Mouse (Mus musculus): ENCODE measurements around the gene Ywhag. TPM values are rescaled to one million over a fixed set of nuclear protein-coding genes. Genes with fewer than 3 reads are reported as not detected.

Ywhag gene
- polyA plus RNA-seq, 1 experiment from 2014 or later = 66.8 TPM

DNA sequence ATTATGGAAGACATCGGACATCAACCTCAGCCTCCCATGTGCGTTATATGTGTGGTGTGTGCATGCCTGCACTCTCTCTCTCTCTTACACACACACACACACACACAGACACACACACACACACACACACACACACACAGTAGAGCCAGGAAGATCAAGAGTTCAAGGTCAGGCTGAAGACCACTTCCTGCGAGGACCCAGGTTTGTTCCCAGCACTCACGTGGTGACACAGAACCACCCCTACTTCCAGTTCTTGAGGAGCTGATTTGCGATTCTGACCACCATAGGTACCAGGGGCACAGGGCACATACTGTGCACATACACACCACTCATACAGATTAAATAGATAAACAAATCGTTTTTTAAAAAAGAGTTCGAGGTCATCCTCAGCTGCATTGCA, 37.5 kb upstream of the Ywhag start:
- ATAC-seq = no peak
- 71% methylated on average over 7 of the region's 7 CpGs for WGBS (ENCODE audit: insufficient replicate concordance)
- Histone ChIP-seq H3K4me2 (ENCODE audit: low read depth, low read length) (no peak overlapping the region), H3K9ac (replicated peaks) (no peak overlapping the region), H3K4me3 (ENCODE audit: low read depth, low read length) (no peak overlapping the region), H3K27me3 (ENCODE audit: insufficient read depth, low read length) (no peaks in the 10 kb centered on the region), H3K9me3 (ENCODE audit: low read length) (no peaks in the 10 kb centered on the region), H3K4me1 (ENCODE audit: insufficient read depth) (no peaks in the 10 kb centered on the region), H3K27ac (ENCODE audit: low read depth) (no peak overlapping the region), H3K36me3 (replicated peaks; ENCODE audit: insufficient read depth, low read length) (no peaks in the 10 kb centered on the region)
- no peak for DNase-seq
- TF ChIP-seq EP300 (IDR thresholded peaks at IDR 0.05; ENCODE audit: low read depth) (no peak), CTCF (IDR thresholded peaks at IDR 0.05; ENCODE audit: low read depth) (no peak)

DNA sequence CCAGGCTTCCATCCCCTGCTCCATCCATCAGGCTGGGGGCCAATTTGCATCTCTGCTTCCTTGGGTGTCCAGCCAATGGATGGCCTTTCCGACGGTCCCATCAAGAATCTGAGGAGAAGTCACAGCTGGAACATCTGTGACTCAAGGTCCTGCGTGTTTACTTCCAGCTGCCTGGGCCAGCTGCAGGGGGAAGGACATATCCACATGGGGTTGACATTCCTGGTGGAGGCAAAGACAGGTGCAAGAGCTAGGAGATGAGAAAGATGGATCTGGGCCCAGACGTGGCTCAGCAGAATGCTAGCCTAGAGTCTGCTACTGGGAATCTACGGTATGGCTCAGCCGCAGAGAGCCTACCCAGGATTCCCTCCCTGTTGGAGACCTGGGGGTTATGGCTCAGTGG, 35.8 kb upstream of the Ywhag start:
- Histone ChIP-seq H3K9ac (replicated peaks) (no peak overlapping the region), H3K4me3 (ENCODE audit: low read depth, low read length) (no peak overlapping the region), H3K9me3 (ENCODE audit: low read length) (no peaks in the 10 kb centered on the region), H3K27ac (ENCODE audit: low read depth) (no peak overlapping the region), H3K4me1 (ENCODE audit: insufficient read depth) (peaks cover 4% of the 10 kb centered on the region; the same call in 1 of the 2 replicates), H3K27me3 (ENCODE audit: insufficient read depth, low read length) (no peaks in the 10 kb centered on the region), H3K36me3 (replicated peaks; ENCODE audit: insufficient read depth, low read length) (no peaks in the 10 kb centered on the region), H3K4me2 (ENCODE audit: low read depth, low read length) (no peak overlapping the region)
- TF ChIP-seq CTCF (IDR thresholded peaks at IDR 0.05; ENCODE audit: low read depth) (no peak), EP300 (IDR thresholded peaks at IDR 0.05; ENCODE audit: low read depth) (no peak)
- WGBS (ENCODE audit: insufficient replicate concordance) = 79% methylated on average over 6 of the region's 6 CpGs
- DNase-seq (no peak), ATAC-seq (no peak)

DNA sequence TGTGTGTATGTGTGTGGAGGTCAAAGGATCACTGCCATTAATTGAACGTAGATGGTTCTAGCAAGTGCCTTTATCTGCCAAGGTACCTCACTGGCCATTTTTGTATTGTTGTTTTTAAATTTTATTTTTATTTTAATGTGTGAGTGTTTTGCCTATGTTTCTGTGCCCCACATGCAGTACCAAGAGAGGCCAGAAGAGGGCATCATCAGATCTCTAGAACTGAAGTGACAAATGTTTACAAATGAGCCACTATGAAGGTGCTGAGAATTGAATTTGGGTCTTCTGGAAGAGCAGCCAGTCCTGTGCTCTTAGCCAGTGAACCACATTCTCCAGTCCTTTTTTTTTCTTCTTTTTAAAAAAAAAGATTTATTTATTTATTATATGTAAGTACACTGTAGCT, 34.4 kb upstream of the Ywhag start:
- Histone ChIP-seq H3K36me3 (replicated peaks; ENCODE audit: insufficient read depth, low read length) (no peaks in the 10 kb centered on the region), H3K9me3 (ENCODE audit: low read length) (no peaks in the 10 kb centered on the region), H3K27me3 (ENCODE audit: insufficient read depth, low read length) (no peaks in the 10 kb centered on the region), H3K27ac (ENCODE audit: low read depth) (no peak overlapping the region), H3K9ac (replicated peaks) (no peak overlapping the region), H3K4me3 (ENCODE audit: low read depth, low read length) (no peak overlapping the region), H3K4me2 (ENCODE audit: low read depth, low read length) (no peak overlapping the region), H3K4me1 (ENCODE audit: insufficient read depth) (peaks cover 4% of the 10 kb centered on the region; the same call in 1 of the 2 replicates)
- ATAC-seq = no peak
- TF ChIP-seq CTCF (IDR thresholded peaks at IDR 0.05; ENCODE audit: low read depth) = peak; percentile 81
- TF ChIP-seq EP300 (IDR thresholded peaks at IDR 0.05; ENCODE audit: low read depth) = no peak
- DNase-seq = peak; percentile 74
- WGBS (ENCODE audit: insufficient replicate concordance) = 59% methylated on average over 1 of the region's 1 CpGs

DNA sequence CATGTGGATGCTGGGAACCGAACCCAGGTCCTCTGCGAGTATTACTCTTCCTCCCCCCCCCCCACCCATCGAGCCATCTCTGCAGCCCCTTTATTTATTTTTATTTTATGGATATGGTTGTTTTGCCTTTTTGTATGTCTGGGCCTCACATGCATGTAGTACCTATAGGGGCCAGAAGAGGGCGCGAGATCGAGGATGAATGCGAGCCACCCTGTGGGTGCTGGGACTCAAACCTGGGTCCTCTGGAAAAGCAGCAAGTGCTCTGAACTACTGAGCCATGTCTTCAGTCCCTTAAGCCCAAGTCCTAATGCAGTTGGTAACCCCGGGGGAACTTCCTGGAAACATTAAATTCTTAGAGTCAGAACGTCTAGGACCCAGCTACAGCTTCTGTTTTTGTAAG, 32.5 kb upstream of the Ywhag start:
- Histone ChIP-seq H3K4me2 (ENCODE audit: low read depth, low read length) (no peak overlapping the region), H3K36me3 (replicated peaks; ENCODE audit: insufficient read depth, low read length) (no peaks in the 10 kb centered on the region), H3K27me3 (ENCODE audit: insufficient read depth, low read length) (no peaks in the 10 kb centered on the region), H3K4me1 (ENCODE audit: insufficient read depth) (peaks cover 13% of the 10 kb centered on the region), H3K4me3 (ENCODE audit: low read depth, low read length) (no peak overlapping the region), H3K9me3 (ENCODE audit: low read length) (no peaks in the 10 kb centered on the region), H3K9ac (replicated peaks) (no peak overlapping the region), H3K27ac (ENCODE audit: low read depth) (no peak overlapping the region)
- DNase-seq (peak; percentile 53), ATAC-seq (no peak)
- TF ChIP-seq CTCF (IDR thresholded peaks at IDR 0.05; ENCODE audit: low read depth) (peak; percentile 66), EP300 (IDR thresholded peaks at IDR 0.05; ENCODE audit: low read depth) (no peak)
- WGBS (ENCODE audit: insufficient replicate concordance) = 51% methylated on average over 9 of the region's 9 CpGs

DNA sequence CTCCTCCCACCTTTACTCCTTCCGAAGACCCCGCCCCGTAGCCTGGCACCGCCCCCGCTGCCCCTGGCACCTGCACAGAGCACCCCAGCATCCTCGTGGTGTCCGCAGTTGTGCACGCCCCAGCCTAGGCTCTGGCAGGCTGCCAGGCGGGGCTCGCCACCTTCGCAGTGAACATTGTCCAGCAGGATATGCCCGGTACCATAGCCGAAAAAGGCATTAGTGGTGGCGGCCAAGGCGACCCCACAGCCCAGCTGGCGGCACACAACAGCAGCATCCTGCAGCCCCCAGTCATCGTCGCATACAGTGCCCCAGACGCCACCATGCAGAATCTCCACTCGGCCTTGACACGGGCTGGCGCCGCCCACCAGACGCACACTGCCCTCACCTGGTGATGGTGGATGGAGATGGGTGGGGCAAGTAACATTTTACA, 31.1 kb upstream of the Ywhag start:
- TF ChIP-seq CTCF (IDR thresholded peaks at IDR 0.05; ENCODE audit: low read depth) (peak; percentile 35; the same call in 1 of the 2 replicates), EP300 (IDR thresholded peaks at IDR 0.05; ENCODE audit: low read depth) (no peak)
- ATAC-seq = no peak
- Histone ChIP-seq H3K9me3 (ENCODE audit: low read length) (no peaks in the 10 kb centered on the region), H3K4me2 (ENCODE audit: low read depth, low read length) (peak overlapping the region; percentile 22; the same call in 1 of the 2 replicates), H3K4me1 (ENCODE audit: insufficient read depth) (peaks cover 26% of the 10 kb centered on the region), H3K27me3 (ENCODE audit: insufficient read depth, low read length) (no peaks in the 10 kb centered on the region), H3K36me3 (replicated peaks; ENCODE audit: insufficient read depth, low read length) (no peaks in the 10 kb centered on the region), H3K27ac (ENCODE audit: low read depth) (no peak overlapping the region), H3K9ac (replicated peaks) (no peak overlapping the region), H3K4me3 (ENCODE audit: low read depth, low read length) (no peak overlapping the region)
- 18% methylated on average over 24 of the region's 24 CpGs for WGBS (ENCODE audit: insufficient replicate concordance)
- peak; percentile 54 for DNase-seq

DNA sequence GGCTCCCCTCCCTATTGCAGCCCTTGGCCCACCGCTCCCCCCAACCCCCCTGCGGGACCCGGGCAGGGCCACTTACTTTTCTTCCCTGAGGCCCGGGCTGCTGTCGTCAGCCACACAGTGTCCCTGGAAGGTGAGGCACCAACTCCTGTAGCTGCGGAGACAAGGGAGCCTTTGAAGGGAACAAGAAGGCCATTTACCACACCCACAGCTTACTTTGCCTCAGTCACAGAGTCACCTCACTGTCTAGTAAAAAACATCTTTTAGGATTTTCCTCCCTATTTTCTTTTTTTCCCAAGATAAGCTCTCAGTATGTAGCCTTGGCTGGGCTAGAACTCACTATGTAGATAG, 28.8 kb upstream of the Ywhag start:
- H3K27me3 ChIP-seq (ENCODE audit: insufficient read depth, low read length) = no peaks in the 10 kb centered on the region
- ATAC-seq (no peak), DNase-seq (no peak)
- H3K4me3 ChIP-seq (ENCODE audit: low read depth, low read length) = peak overlapping the region; percentile 52
- peak overlapping the region; percentile 72 for H3K9ac ChIP-seq (replicated peaks)
- peaks cover 37% of the 10 kb centered on the region for H3K4me1 ChIP-seq (ENCODE audit: insufficient read depth)
- no peaks in the 10 kb centered on the region for H3K9me3 ChIP-seq (ENCODE audit: low read length)
- WGBS (ENCODE audit: insufficient replicate concordance) = 9% methylated on average over 6 of the region's 6 CpGs
- H3K4me2 ChIP-seq (ENCODE audit: low read depth, low read length) = peak overlapping the region; percentile 89
- TF ChIP-seq CTCF (IDR thresholded peaks at IDR 0.05; ENCODE audit: low read depth) = no peak
- no peak for TF ChIP-seq EP300 (IDR thresholded peaks at IDR 0.05; ENCODE audit: low read depth)
- peak overlapping the region; percentile 98 for H3K27ac ChIP-seq (ENCODE audit: low read depth)
- H3K36me3 ChIP-seq (replicated peaks; ENCODE audit: insufficient read depth, low read length) = no peaks in the 10 kb centered on the region
